Mouse (Mus musculus) hindbrain, embryonic 14.5 days (tissue): Measurements from ENCODE around the gene Aimp2. TPM values are rescaled to one million over a fixed set of nuclear protein-coding genes. Genes with fewer than 3 reads are reported as not detected.

ENCODE experiments used
- ATAC-seq: fragments of 200-750 bp; cut with Nextera tagmentation; 2 replicates; pipeline ENCODE4 v1.8.0; 2017; ENCODE audit warnings: moderate number of reproducible peaks, mild to moderate bottlenecking, moderate TSS enrichment, moderate library complexity; ENCODE audit not compliant: low FRiP score
- DNase-seq: peaks from one replicate; pipeline ENCODE4 v3.0.0-alpha.2; 2015; ENCODE audit warnings: low spot score
- H3K27ac ChIP-seq: fragments of 300-500 bp; sonication (generic); 2 replicates; pipeline ENCODE4 v1.5.1; 2014; ENCODE audit warnings: mild to moderate bottlenecking, moderate library complexity
- H3K27me3 ChIP-seq: fragments of 300-500 bp; sonication (generic); 2 replicates; pipeline ENCODE4 v1.6.1; 2014; ENCODE audit warnings: mild to moderate bottlenecking, low read length, mixed read lengths; ENCODE audit not compliant: control insufficient read depth, insufficient read depth
- H3K36me3 ChIP-seq: fragments of 300-500 bp; sonication (generic); replicated peaks from 2 replicates; pipeline ENCODE4 v1.6.1; 2014; ENCODE audit not compliant: control insufficient read depth, insufficient read depth
- H3K4me1 ChIP-seq: fragments of 300-500 bp; sonication (generic); replicated peaks from 2 replicates; pipeline ENCODE4 v1.6.1; 2014; ENCODE audit warnings: antibody characterized with exemption, low read length, mixed read lengths; ENCODE audit not compliant: control insufficient read depth, insufficient read depth
- H3K4me2 ChIP-seq: fragments of 300-500 bp; sonication (generic); replicated peaks from 2 replicates; pipeline ENCODE4 v1.6.1; 2014; ENCODE audit warnings: mild to moderate bottlenecking, moderate library complexity
- H3K4me3 ChIP-seq: fragments of 300-500 bp; sonication (generic); replicated peaks from 2 replicates; pipeline ENCODE4 v1.5.1; 2014; ENCODE audit warnings: mild to moderate bottlenecking, low read length
- H3K9ac ChIP-seq: fragments of 300-500 bp; sonication (generic); 2 replicates; pipeline ENCODE4 v1.6.1; 2014
- H3K9me3 ChIP-seq: fragments of 300-500 bp; sonication (generic); 2 replicates; pipeline ENCODE4 v1.6.1; 2016; ENCODE audit warnings: low read length; ENCODE audit not compliant: control insufficient read depth
- WGBS: fragments of 180-500 bp; shearing (Covaris S2); extraction: QIAGEN DNeasy Blood & Tissue Kit; methylation state at CpG from one replicate; pipeline ENCODE4 v1.1.7; 2014; 5-methylcytosine and 5-hydroxymethylcytosine counted together
- polyA plus RNA-seq: library from polyadenylated mRNA; unstranded; fragments of >200 nt; fragmentation: Nextera tagmentation; extraction: Ambion mirVana; gene quantifications from 2 replicates; pipeline ENCODE4 v1.2.1, GENCODE M21; 2014

The Aimp2 gene
- polyA plus RNA-seq, 1 experiment from 2014 or later = 87.4 TPM

DNA sequence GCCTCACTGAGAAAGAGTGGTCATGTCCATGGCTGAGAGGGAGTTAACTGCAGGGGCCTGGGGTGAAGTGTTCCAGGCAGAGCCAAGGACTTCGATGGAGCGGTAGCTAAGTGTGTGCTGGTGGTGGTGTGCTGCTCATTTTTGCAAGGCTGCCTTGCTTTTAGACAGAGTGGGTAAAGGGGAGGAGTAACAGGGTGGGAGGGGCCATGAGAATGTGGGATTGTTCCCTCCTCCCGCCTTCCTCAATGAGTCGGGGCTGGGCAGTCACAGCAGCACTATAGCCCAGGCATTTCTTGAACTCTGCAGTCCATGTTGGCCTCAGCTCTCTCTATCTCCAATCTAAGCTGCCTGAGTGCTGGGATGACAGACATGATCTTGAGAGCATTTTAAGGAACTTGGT, 35.1 kb downstream of the Aimp2 start:
- Histone ChIP-seq H3K27ac (no peak overlapping the region), H3K4me3 (no peak overlapping the region), H3K9me3 (no peaks in the 10 kb centered on the region), H3K27me3 (no peaks in the 10 kb centered on the region), H3K4me2 (no peak overlapping the region), H3K4me1 (no peaks in the 10 kb centered on the region), H3K9ac (no peak overlapping the region), H3K36me3 (peaks cover 78% of the 10 kb centered on the region)
- WGBS = 74% methylated on average over 4 of the region's 4 CpGs
- DNase-seq (no peak), ATAC-seq (no peak)

- 92% methylated on average over 11 of the region's 11 CpGs for WGBS
- no peak for DNase-seq
- H3K36me3 ChIP-seq = peaks cover 50% of the 10 kb centered on the region
- H3K4me1 ChIP-seq = no peaks in the 10 kb centered on the region
- no peaks in the 10 kb centered on the region for H3K9me3 ChIP-seq
- H3K9ac ChIP-seq = no peak overlapping the region
- ATAC-seq = no peak
- no peak overlapping the region for H3K4me2 ChIP-seq
- no peak overlapping the region for H3K27ac ChIP-seq
- no peaks in the 10 kb centered on the region for H3K27me3 ChIP-seq
- no peak overlapping the region for H3K4me3 ChIP-seq
Measured at GRCm38 (mm10) chr5:143871547-143872169, 38.0 kb downstream of the Aimp2 start.

Other genes with a start within 250 kb of the Aimp2 start
- gene Usp42, start 177.6 kb downstream of the Aimp2 start, polyA plus RNA-seq = 29.1 and 30.0 TPM in 2 replicates
- 48.0 and 52.9 TPM in 2 replicates for gene Eif2ak1, start 92.1 kb downstream of the Aimp2 start, polyA plus RNA-seq
- 0.23 and 0.55 TPM in 2 replicates for gene Ankrd61, start 12.2 kb downstream of the Aimp2 start, polyA plus RNA-seq
- 25.8 and 29.3 TPM in 2 replicates for gene Pms2, start 117 bp upstream of the Aimp2 start, polyA plus RNA-seq
- 1.6 and 2.5 TPM in 2 replicates for gene Gm42421, start 18.3 kb upstream of the Aimp2 start, polyA plus RNA-seq
- 3.9 and 4.5 TPM in 2 replicates for gene Rsph10b, start 23.2 kb upstream of the Aimp2 start, polyA plus RNA-seq
- 83.0 and 83.3 TPM in 2 replicates for gene Ccz1, start 105.0 kb upstream of the Aimp2 start, polyA plus RNA-seq
- not detected in 2 replicates for gene Ocm, start 116.8 kb upstream of the Aimp2 start, polyA plus RNA-seq
- 10.8 and 11.2 TPM in 2 replicates for gene Lmtk2, start 190.6 kb upstream of the Aimp2 start, polyA plus RNA-seq